ENCODE assay signal across 9 mouse cellular contexts in the genomic region with DNA sequence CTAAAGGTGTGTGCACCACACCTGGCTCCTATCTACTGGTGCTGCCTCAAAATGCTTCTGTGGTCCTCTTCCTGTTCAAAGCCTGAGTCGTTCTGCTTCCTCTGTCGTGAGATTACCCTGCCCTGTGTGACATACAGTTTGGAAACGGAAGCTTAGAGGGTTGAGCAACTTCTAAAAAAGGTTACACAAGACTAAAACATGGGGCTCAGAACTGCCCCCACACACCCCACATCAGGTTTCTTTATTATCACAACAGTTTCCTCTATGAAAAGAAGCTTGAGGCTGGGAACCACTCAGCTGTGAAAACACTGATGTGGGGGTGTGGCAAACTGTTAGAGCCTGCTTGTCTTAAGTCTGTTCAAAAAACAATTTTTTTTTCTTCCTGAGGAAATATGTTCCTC. TPM values are rescaled to one million over a fixed set of nuclear protein-coding genes. Genes with fewer than 3 reads are reported as not detected.
DNase-seq lines count a peak whose midpoint lies in the region; ATAC-seq lines count a peak whose summit lies in the region.
"Had no signal": no experiment of that assay in that cellular context is flagged by ENCODE, and none has a peak within 500 bp of the region (broad histone marks: within the 10 kb centered on the region; RNA-seq: fewer than 3 reads in every experiment).

No protein-coding gene starts in this region.

- no peak overlapping the region for H3K4me2 ChIP-seq in liver, embryonic 13.5 days
- H3K4me2 ChIP-seq: limb, embryonic 15.5 days had no signal

- H3K27ac ChIP-seq in liver, embryonic 13.5 days = peak overlapping the region; percentile 61; the same call in 1 of the 2 replicates
- H3K27ac ChIP-seq: limb, embryonic 15.5 days had no signal

- WGBS in liver, embryonic 13.5 days (ENCODE audit: insufficient replicate concordance) = 2% methylated on average over 3 of the region's 3 CpGs

- DNase-seq in frontal cortex, postnatal 36 days (ENCODE audit: low spot score in 2 of 2) = peak; percentile 15 to 43
- no peak for DNase-seq in frontal cortex, postnatal 14 days (ENCODE audit: low spot score in 2 of 2)
- DNase-seq in T-cell, adult 2 months (ENCODE audit: low spot score) = peak; percentile 79
- DNase-seq in liver, embryonic 13.5 days = no peak
- DNase-seq in spleen, adult 12 weeks (ENCODE audit: low spot score) = peak; percentile 21
- no peak for DNase-seq in yolk sac, embryonic 10.5 days (ENCODE audit: low spot score)
- no peak for DNase-seq in adrenal gland, postnatal 10 days
- DNase-seq in urinary bladder, postnatal 14 days (ENCODE audit: low spot score) = no peak

- peak; percentile 65 for ATAC-seq in liver, embryonic 13.5 days (ENCODE audit: low read depth)

- H3K9ac ChIP-seq in liver, embryonic 13.5 days = no peak overlapping the region
- H3K9ac ChIP-seq: limb, embryonic 15.5 days had no signal

- no peaks in the 10 kb centered on the region for H3K9me3 ChIP-seq in liver, embryonic 13.5 days (replicated peaks)
- H3K9me3 ChIP-seq: limb, embryonic 15.5 days had no signal

- H3K36me3 ChIP-seq in liver, embryonic 13.5 days = no peaks in the 10 kb centered on the region
- H3K36me3 ChIP-seq: limb, embryonic 15.5 days had no signal

- H3K4me3 ChIP-seq in liver, embryonic 13.5 days (replicated peaks) = no peak overlapping the region
- H3K4me3 ChIP-seq: limb, embryonic 15.5 days had no signal

- H3K4me1 ChIP-seq in liver, embryonic 13.5 days (replicated peaks) = peaks cover 22% of the 10 kb centered on the region; the same call in 1 of the 2 replicates

- no peaks in the 10 kb centered on the region for H3K27me3 ChIP-seq in liver, embryonic 13.5 days
- H3K27me3 ChIP-seq: limb, embryonic 15.5 days had no signal

RNA-seq across cellular contexts. Expression of a gene that starts 17.1 kb away (rescaled TPM):
- polyA plus RNA-seq in liver, embryonic 13.5 days (2015; fragmentation: Nextera tagmentation; extraction: Ambion mirVana) = 3.3 and 3.7 TPM in 2 replicates
- total RNA-seq in adrenal gland, postnatal 10 days (2021) = 10 to 100 TPM; 23.3 to 37.5 TPM

RNA-seq across cellular contexts. Expression of a gene that starts 44.4 kb away (rescaled TPM):
- 18.6 and 21.9 TPM in 2 replicates for polyA plus RNA-seq in liver, embryonic 13.5 days (2015; fragmentation: Nextera tagmentation; extraction: Ambion mirVana)
- total RNA-seq in adrenal gland, postnatal 10 days (2021) = 100 to 1,000 TPM; 108 to 109 TPM

Comparison
In these comparisons a context has a peak if more than half of its experiments do, and no peak if none do; other contexts are left out.
1. DNase-seq: peak in frontal cortex, postnatal 36 days (2 of 2), T-cell, adult 2 months (single experiment) and spleen, adult 12 weeks (single experiment); none in frontal cortex, postnatal 14 days (0 of 2), liver, embryonic 13.5 days (single experiment), yolk sac, embryonic 10.5 days (single experiment), adrenal gland, postnatal 10 days (single experiment) and urinary bladder, postnatal 14 days (single experiment).